Mouse (Mus musculus): ENCODE data around the gene Pdzd2.

DNA sequence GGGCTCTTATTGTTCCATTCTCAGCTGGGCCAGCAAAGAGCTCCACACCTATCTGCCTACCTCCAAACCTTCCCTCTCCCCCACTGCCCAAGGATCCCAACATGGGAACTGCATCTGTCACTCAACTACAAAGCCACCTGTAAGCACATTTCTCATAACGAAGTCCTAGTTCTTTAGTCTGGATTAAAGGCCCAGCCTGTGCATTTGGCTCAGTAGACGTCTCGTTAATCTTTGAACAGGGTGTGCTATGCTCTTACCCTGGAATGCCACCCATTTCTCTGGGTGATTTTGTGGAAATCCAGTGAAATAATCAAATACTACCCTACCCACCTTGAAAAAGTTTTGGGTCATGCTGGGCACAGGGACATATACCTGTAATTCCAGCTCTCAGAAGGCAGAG, 308.5 kb downstream of the Pdzd2 start:
- TF ChIP-seq POLR2A (IDR thresholded peaks at IDR 0.05; ENCODE audit: borderline replicate concordance, extremely low read depth, low read depth, low read length) (no peak), CTCF (IDR thresholded peaks at IDR 0.05; ENCODE audit: insufficient read depth, low read length) (no peak)

Data from lung, adult 2 months (tissue).